Mouse (Mus musculus) heart, embryonic 10.5 days (tissue): ENCODE data around the gene 4930486L24Rik. TPM values are rescaled to one million over a fixed set of nuclear protein-coding genes. Genes with fewer than 3 reads are reported as not detected.
"Not testable (repeated sequence)": the region's sequence is repeated elsewhere in the genome, so short reads cannot be mapped to it uniquely, and the experiment has no call there.

Source experiments
- DNase-seq: peaks from one replicate; pipeline ENCODE4 v3.0.0-alpha.2; 2017; ENCODE audit warnings: low spot score
- H3K27ac ChIP-seq: fragments of 300-500 bp; sonication (generic); 2 replicates; pipeline ENCODE4 v1.5.1; 2016; ENCODE audit warnings: mild to moderate bottlenecking
- H3K27me3 ChIP-seq: fragments of 300-500 bp; sonication (generic); 2 replicates; pipeline ENCODE4 v1.6.1; 2016; ENCODE audit warnings: mild to moderate bottlenecking; ENCODE audit not compliant: poor library complexity, insufficient read depth, severe bottlenecking
- H3K36me3 ChIP-seq: fragments of 300-500 bp; sonication (generic); 2 replicates; pipeline ENCODE4 v1.6.1; 2016; ENCODE audit warnings: mild to moderate bottlenecking, moderate library complexity
- H3K4me1 ChIP-seq: fragments of 300-500 bp; sonication (generic); 2 replicates; pipeline ENCODE4 v1.6.1; 2016; ENCODE audit warnings: mild to moderate bottlenecking
- H3K4me3 ChIP-seq: fragments of 300-500 bp; sonication (generic); 2 replicates; pipeline ENCODE4 v1.5.1; 2016; ENCODE audit warnings: mild to moderate bottlenecking, moderate library complexity
- H3K9me3 ChIP-seq: fragments of 300-500 bp; sonication (generic); 2 replicates; pipeline ENCODE4 v1.6.1; 2016; ENCODE audit warnings: mild to moderate bottlenecking, moderate library complexity
- WGBS: fragments of 180-500 bp; shearing (Covaris S2); methylation state at CpG from one replicate; pipeline ENCODE4 v1.1.7; 2016; 5-methylcytosine and 5-hydroxymethylcytosine counted together
- polyA plus RNA-seq: library from polyadenylated mRNA; unstranded; fragments of >200 nt; fragmentation: Nextera tagmentation; extraction: Ambion mirVana; gene quantifications from 2 replicates; pipeline ENCODE4 v1.2.1, GENCODE M21; 2016

The 4930486L24Rik gene
- 0.38 TPM in 1 of 2 replicates, not detected in the other for polyA plus RNA-seq

DNA sequence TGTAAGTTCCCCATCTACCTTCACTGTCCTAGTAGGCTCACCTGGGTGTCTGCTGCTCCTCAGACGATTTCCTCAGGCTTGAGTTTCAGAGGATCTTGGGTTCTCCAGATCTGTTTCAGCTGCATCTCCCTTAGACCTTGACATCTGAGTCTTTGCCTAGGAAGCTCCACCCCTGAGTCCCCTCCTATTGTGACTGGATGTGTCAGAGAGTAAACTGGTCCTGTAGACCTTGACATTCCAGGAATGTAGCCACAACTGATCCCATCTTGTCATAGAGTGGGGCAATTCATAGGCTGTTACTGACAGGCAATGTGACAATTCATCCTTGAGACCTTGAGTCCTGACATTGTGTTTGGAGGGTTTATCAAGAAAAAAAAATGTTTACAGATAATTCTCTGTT, at the start of gene 4930486L24Rik:
TSS of gene 4930486L24Rik (minus strand) at position 195 of the 400 bp plus-strand sequence.
- 58% methylated on average over 1 of the region's 1 CpGs for WGBS
- H3K4me1 ChIP-seq, result no peaks in the 10 kb centered on the region
- no peaks in the 10 kb centered on the region for H3K36me3 ChIP-seq
- no peaks in the 10 kb centered on the region for H3K9me3 ChIP-seq
- H3K27me3 ChIP-seq, result no peaks in the 10 kb centered on the region
- H3K4me3 ChIP-seq, result no peak within 1 kb of the TSS
- DNase-seq, result no peak
- H3K27ac ChIP-seq, result no peak within 1 kb of the TSS

DNA sequence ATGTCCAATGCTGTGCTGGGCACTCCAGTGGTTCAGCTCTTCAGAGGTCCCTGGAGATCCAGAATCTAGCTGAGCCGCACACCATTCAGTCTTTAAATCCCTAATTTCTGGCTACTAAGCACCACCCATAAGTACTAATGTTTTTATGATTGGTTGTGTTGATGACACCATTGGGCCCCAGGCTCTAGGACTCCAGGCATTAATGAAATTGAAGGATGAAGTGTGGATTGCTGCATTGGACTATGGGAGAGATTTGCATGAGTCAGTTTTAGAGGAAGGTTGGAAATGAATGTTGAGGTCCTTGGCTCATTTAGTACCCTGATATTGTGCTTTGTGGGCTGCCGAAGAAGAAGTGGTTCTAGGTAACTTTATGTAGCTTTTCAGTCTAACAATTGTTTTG, 40.5 kb upstream of the 4930486L24Rik start, which contains the start of gene Tpbpb:
TSS of gene Tpbpb (minus strand) at position 101 of the 400 bp plus-strand sequence.
- H3K4me3 ChIP-seq, H3K36me3 ChIP-seq, DNase-seq, H3K9me3 ChIP-seq, H3K27ac ChIP-seq, H3K4me1 ChIP-seq, H3K27me3 ChIP-seq: not testable (repeated sequence)
- WGBS, result 77% methylated on average over 2 of the region's 2 CpGs

DNA sequence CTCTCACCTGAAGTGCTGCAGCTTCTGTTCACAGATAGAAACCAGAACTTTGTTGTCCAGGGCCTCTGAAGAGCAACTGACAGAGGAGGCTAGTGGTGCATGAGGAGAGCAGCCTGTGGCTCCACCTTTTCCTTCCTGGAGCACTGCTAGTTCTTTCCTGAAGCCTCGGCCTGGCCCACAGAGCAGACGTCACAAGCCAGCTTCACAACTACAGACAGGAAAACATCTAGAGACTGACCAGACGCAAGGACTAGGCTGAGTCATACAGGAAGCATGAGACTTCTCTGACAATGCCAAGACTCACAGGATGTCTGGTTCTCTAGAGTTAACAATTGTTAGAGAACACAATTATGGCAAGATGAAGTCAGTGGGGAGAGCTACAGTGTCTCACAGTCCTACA, 33.1 kb upstream of the 4930486L24Rik start, which contains the start of gene Ctla2b:
TSS of gene Ctla2b (minus strand) at position 120 of the 400 bp plus-strand sequence.
- peak; percentile 77 for DNase-seq
- WGBS, result 43% methylated on average over 3 of the region's 3 CpGs
- Histone ChIP-seq H3K4me1 (no peaks in the 10 kb centered on the region), H3K36me3 (no peaks in the 10 kb centered on the region), H3K9me3 (0 out of 2 replicates have a peak, but pooled peaks cover 3% of the 10 kb centered on the region), H3K27me3 (no peaks in the 10 kb centered on the region), H3K27ac (no peak within 1 kb of the TSS), H3K4me3 (no peak within 1 kb of the TSS)

DNA sequence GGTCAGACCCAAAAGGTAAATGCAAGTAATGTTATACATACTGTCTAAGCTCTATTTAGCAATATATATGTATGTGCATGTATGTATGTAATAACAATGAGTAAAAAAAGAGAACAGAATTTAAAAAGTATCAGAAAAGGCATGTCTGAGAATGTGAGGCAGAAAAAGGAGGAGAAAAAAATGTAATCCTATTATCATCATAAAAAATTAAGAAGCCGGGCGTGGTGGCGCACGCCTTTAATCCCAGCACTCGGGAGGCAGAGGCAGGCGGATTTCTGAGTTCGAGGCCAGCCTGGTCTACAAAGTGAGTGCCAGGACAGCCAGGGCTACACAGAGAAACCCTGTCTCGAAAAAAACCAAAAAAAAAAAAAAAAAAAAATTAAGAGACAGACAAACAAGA, 32.5 kb upstream of the 4930486L24Rik start, which contains the start of gene Gm49392:
TSS of gene Gm49392 (minus strand) at position 101 of the 400 bp plus-strand sequence.
- not testable (repeated sequence) for DNase-seq, H3K4me1 ChIP-seq, H3K4me3 ChIP-seq, H3K27ac ChIP-seq, H3K9me3 ChIP-seq, H3K36me3 ChIP-seq, H3K27me3 ChIP-seq
- 82% methylated on average over 8 of the region's 8 CpGs for WGBS

DNA sequence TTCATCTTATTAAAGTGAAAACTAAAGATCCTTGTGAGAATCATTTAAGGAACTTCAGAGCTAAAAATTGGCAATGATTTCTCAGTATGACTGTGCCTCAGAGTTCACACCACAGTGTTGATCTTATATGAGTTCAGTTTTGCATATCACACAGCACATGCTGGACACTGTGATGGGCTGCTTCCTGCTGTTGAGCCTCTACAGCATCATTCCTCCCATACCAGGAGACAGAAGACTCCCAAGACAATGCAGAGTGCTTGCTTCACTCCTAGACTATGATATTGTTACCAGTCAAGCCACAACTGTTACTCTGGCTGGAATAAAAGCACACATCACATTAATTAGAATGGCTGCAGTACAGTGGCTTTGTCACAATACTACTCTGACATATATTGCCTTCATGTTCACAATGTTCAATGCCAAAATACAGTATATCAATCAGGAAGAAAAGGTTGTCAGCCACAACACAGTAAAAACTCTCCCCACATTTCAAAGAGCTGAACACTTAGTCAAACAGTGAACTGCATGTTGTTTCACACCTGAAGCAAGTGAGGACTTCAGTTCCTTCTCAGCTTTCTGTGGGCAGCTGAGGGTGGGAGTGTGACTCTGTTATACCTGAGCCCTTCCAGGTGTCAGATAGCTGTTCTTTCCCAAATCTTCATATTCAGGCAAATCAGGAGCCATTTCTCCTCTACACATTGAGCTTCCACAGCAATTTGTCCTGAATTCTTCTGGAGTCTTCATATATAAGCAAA, 31.3 kb upstream of the 4930486L24Rik start:
- Histone ChIP-seq H3K36me3 (no peaks in the 10 kb centered on the region), H3K27ac (no peak overlapping the region), H3K4me1 (no peaks in the 10 kb centered on the region), H3K4me3 (no peak overlapping the region), H3K9me3 (no peaks in the 10 kb centered on the region), H3K27me3 (no peaks in the 10 kb centered on the region)
- DNase-seq, result no peak

DNA sequence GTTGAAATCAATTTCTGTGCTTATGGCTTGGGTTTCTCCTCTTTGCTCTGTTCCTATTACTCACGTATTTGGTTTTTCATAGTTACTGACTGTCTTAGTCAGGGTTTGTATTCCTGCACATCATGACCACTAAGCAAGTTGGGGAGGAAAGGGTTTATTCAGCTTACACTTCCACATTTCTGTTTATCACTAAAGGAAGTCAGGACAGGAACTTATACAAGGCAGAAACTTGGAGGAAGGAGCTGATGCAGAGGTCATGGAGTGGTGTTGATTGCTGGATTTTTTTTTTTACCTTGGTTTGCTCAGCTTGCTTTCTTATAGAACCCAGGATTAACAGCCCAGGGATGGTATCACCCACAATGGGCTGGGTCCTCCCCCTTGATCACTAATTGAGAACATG, 28.0 kb upstream of the 4930486L24Rik start:
- no peaks in the 10 kb centered on the region for H3K9me3 ChIP-seq
- H3K27me3 ChIP-seq, result no peaks in the 10 kb centered on the region
- WGBS, result 87% methylated on average over 1 of the region's 1 CpGs
- no peak overlapping the region for H3K27ac ChIP-seq
- H3K4me1 ChIP-seq, result no peaks in the 10 kb centered on the region
- H3K36me3 ChIP-seq, result no peaks in the 10 kb centered on the region
- H3K4me3 ChIP-seq, result no peak overlapping the region
- no peak for DNase-seq

DNA sequence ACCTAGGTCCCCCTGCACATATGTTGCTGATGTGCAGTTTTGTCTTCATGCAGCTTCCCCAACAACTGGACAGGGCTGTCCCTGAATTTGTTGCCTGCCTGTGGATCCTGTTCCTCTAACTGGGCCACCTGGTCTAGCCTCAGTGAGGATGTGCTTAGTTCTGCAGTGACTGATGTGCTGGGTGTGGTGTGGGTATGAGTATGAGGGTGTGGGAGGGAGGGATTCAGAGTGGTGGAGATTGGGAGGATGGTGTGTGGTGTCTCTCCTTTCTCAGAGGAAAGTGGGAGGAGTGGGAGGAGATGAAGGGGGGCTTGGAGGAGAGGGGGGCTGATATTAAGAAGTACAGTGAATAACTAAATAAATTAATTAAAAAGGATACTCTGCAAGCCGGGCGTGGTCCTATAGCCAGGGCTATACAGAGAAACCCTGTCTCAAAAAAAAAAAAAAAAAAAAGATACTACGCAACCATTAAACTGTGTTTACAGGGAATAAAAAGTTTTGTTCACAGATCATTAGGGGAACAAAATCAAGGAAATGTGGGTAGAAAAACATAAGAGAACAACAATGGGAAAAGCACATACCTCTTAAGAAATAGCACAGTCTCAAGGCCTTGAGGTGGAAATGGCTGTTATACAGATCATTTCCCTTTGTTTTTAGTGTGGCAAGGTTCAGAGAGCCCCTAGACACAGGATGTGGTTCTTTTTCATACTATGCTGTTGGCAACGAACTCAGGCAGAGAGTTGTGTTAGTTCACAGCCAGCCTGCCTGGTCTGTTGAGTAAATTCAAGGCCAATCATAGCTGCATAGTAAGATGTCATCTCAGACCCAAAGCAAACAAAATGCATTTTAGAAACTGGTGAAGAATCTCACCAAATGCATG, 15.8 kb downstream of the 4930486L24Rik start:
- Histone ChIP-seq H3K4me3 (no peak overlapping the region), H3K9me3 (no peaks in the 10 kb centered on the region), H3K27ac (no peak overlapping the region), H3K27me3 (no peaks in the 10 kb centered on the region), H3K4me1 (no peaks in the 10 kb centered on the region), H3K36me3 (no peaks in the 10 kb centered on the region)
- no peak for DNase-seq
- WGBS, result 78% methylated on average over 4 of the region's 4 CpGs

DNA sequence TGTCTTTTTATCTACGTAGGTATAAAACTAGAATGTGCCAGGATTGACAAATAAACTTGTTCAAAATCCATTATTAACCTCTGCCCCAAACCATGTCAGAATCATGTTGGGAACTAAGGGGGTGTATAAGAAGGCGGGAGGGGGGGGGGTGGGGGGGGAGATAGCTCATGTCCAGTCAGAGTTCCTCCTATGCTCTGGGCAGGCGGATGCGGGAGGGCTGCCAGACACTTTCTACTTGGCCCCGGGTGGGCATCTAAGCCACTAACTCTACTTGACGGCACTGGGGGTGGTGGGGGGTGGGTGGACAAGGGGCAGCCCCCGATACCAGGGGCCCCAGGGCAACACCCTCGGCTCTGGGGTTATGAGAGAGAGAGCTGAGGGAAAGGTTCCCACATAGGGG, 21.1 kb downstream of the 4930486L24Rik start:
- no peaks in the 10 kb centered on the region for H3K36me3 ChIP-seq
- no peaks in the 10 kb centered on the region for H3K9me3 ChIP-seq
- no peak overlapping the region for H3K27ac ChIP-seq
- H3K4me3 ChIP-seq, result no peak overlapping the region
- H3K27me3 ChIP-seq, result no peaks in the 10 kb centered on the region
- no peak for DNase-seq
- no peaks in the 10 kb centered on the region for H3K4me1 ChIP-seq
- 81% methylated on average over 8 of the region's 8 CpGs for WGBS

DNA sequence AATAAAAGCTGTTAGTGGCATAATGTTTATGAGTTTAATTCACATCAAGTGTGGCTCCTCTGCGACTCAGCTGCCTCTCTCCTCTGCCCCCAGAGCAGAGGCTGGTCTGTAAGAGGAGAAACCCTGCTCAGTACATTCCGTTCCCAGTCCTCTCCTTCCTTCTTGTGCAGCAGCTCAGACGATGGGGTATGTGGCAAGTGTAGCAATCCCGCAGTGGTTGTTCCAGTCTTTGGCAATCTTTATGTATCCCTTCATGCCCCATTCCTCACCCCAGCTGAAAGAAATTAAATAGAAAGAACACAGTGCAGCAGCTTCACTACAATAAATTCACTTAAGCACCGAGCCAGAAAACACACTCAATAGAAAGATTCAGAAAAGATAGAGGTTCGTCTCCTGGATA, 21.6 kb downstream of the 4930486L24Rik start:
- Histone ChIP-seq H3K4me1 (no peaks in the 10 kb centered on the region), H3K27me3 (no peaks in the 10 kb centered on the region), H3K9me3 (no peaks in the 10 kb centered on the region), H3K36me3 (no peaks in the 10 kb centered on the region), H3K4me3 (no peak overlapping the region), H3K27ac (no peak overlapping the region)
- WGBS, result 73% methylated on average over 6 of the region's 6 CpGs
- no peak for DNase-seq

DNA sequence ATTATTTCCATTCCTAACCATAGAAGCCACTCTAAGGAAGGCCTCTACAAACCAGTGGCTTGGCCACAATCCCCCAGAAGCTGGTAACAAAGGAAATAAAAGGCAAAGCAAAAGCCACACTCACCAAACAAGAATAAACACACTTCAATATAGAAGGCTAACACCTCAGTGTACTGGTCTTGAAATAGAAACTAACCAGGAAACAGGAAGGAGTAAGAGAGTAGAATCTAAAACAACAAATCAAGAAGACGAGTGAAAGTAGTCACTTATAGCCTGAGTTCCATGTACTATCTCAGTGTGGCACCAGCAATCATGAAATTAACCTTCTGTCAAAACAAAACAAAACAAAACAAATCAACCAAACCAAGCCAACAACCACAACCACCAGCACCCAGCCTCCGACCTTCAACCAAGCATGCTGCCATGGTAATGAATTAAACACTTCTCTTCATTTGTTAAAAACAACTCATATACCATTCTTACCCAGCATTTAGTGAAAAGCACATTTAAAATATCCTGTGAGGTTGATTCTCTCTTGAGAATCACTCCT, 24.8 kb downstream of the 4930486L24Rik start:
- Histone ChIP-seq H3K4me1 (no peaks in the 10 kb centered on the region), H3K4me3 (no peak overlapping the region), H3K27me3 (no peaks in the 10 kb centered on the region), H3K27ac (no peak overlapping the region), H3K36me3 (no peaks in the 10 kb centered on the region), H3K9me3 (no peaks in the 10 kb centered on the region)
- DNase-seq, result no peak
- 63% methylated on average over 2 of the region's 2 CpGs for WGBS

DNA sequence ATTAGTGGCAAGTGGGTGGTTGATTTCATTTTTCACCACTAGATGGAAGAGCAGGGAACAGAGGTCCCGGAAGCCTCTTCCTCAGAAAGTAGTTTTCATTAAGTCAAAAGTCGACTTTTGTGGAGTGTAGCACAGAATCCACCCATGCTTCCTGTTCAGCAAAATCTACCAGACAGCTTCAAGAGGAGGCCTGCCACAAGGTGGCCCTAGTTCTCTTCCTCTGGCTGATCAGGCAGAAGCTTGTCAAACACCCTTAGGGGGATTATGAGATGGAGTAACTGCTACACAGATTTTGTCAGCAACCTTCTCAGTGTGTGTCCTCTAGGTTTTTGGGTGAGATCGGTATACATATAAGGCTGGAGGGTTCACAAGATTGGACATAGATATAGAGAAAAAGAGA, 38.2 kb downstream of the 4930486L24Rik start:
- WGBS, result 46% methylated on average over 3 of the region's 3 CpGs
- no peak for DNase-seq
- Histone ChIP-seq H3K27me3 (no peaks in the 10 kb centered on the region), H3K27ac (no peak overlapping the region), H3K36me3 (no peaks in the 10 kb centered on the region), H3K4me3 (no peak overlapping the region), H3K9me3 (no peaks in the 10 kb centered on the region), H3K4me1 (no peaks in the 10 kb centered on the region)

DNA sequence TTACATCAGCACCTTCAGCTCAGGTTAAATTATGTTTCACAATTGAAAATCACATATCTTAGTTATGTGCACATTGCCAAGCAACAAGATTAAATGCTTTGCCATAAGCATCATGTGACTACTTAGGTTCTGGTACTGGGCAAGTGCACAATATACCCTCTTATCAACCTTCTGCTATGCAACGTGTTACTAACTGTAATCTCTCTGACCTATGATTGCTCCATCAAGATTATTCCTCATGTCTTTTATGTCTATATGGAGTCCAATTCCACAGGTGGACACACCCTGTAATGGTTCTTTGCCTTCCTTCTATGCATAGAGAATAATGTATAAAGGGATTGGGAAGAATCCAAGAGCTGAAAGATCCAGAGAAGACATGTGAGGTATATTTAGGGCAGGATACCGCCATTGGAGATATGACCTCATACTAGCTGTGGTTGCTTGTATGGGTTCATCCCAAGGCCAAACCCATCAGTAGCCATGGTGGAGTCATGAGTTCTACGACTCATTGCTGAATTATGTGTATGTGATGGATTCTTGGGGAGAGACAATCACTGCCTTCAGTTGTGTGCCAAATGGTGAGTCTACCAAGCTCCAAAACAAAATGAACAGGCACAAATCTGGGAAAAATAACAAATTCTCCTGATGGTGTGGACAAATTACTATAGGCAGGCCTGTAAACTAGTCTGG, 43.6 kb downstream of the 4930486L24Rik start:
- no peaks in the 10 kb centered on the region for H3K36me3 ChIP-seq
- no peak overlapping the region for H3K4me3 ChIP-seq
- WGBS, result 61% methylated on average over 3 of the region's 3 CpGs
- H3K9me3 ChIP-seq, result no peaks in the 10 kb centered on the region
- H3K4me1 ChIP-seq, result no peaks in the 10 kb centered on the region
- no peak for DNase-seq
- H3K27me3 ChIP-seq, result no peaks in the 10 kb centered on the region
- no peak overlapping the region for H3K27ac ChIP-seq
